Mouse (Mus musculus) midbrain, embryonic 14.5 days (tissue): ENCODE measurements around the gene Gsc2. TPM values are rescaled to one million over a fixed set of nuclear protein-coding genes. Genes with fewer than 3 reads are reported as not detected.

Experiments used
- polyA plus RNA-seq: library from polyadenylated mRNA; unstranded; fragments of >200 nt; fragmentation: Nextera tagmentation; extraction: Ambion mirVana; gene quantifications from 2 replicates; pipeline ENCODE4 v1.2.1, GENCODE M21; 2014

Gsc2 gene
- polyA plus RNA-seq, 1 experiment from 2014 or later: 0.84 TPM

Other genes starting within 250 kb of the Gsc2 start
- 37.2 and 39.8 TPM in 2 replicates for gene Med15, start 182.2 kb downstream of the Gsc2 start, polyA plus RNA-seq
- gene Klhl22, start 155.4 kb downstream of the Gsc2 start, polyA plus RNA-seq: 75.5 and 75.6 TPM in 2 replicates
- 0.55 and 1.0 TPM in 2 replicates for gene Scarf2, start 117.8 kb downstream of the Gsc2 start, polyA plus RNA-seq
- gene B830017H08Rik, start 81.9 kb downstream of the Gsc2 start, polyA plus RNA-seq: 2.4 and 5.3 TPM in 2 replicates
- 3.8 and 3.9 TPM in 2 replicates for gene Car15, start 76.7 kb downstream of the Gsc2 start, polyA plus RNA-seq
- gene Gm20518, start 23.4 kb downstream of the Gsc2 start, polyA plus RNA-seq: 0.54 and 0.55 TPM in 2 replicates
- gene Tssk1, start 20.8 kb downstream of the Gsc2 start, polyA plus RNA-seq: 0.08 and 0.09 TPM in 2 replicates
- gene Dgcr2, start 16.5 kb downstream of the Gsc2 start, polyA plus RNA-seq: 104 and 108 TPM in 2 replicates
- gene Tssk2, start 16.4 kb downstream of the Gsc2 start, polyA plus RNA-seq: not detected in 2 replicates
- gene Ess2, start 3.7 kb downstream of the Gsc2 start, polyA plus RNA-seq: 44.1 and 44.6 TPM in 2 replicates
- 145 and 157 TPM in 2 replicates for gene Slc25a1, start 13.2 kb upstream of the Gsc2 start, polyA plus RNA-seq
- not detected in 2 replicates for gene Vpreb2, start 65.4 kb upstream of the Gsc2 start, polyA plus RNA-seq
- 157 and 187 TPM in 2 replicates for gene Dgcr6, start 137.8 kb upstream of the Gsc2 start, polyA plus RNA-seq
- gene Prodh, start 175.1 kb upstream of the Gsc2 start, polyA plus RNA-seq: 3.3 and 4.0 TPM in 2 replicates
- gene Rtn4r, start 212.6 kb upstream of the Gsc2 start, polyA plus RNA-seq: 18.6 and 28.6 TPM in 2 replicates